Mouse (Mus musculus) layer of hippocampus, postnatal 14 days (tissue): ENCODE data around the gene Morf4l1. TPM values are rescaled to one million over a fixed set of nuclear protein-coding genes. Genes with fewer than 3 reads are reported as not detected.
"Not testable (repeated sequence)": the region's sequence is repeated elsewhere in the genome, so short reads cannot be mapped to it uniquely, and the experiment has no call there.

ENCODE experiments used
- DNase-seq, 2 experiments: peaks; one replicate each; pipeline ENCODE4 v3.0.0; 2021 to 2022; ENCODE audit warnings: low spot score in 2 of 2, mixed read lengths in 1 of 2
- total RNA-seq, 2 experiments: library from RNA; stranded (reverse); gene quantifications; 2 replicates each; pipeline ENCODE4 v1.2.3; 2021

The Morf4l1 gene
- total RNA-seq, 2 experiments from 2014 or later = 364 to 379 TPM

DNA sequence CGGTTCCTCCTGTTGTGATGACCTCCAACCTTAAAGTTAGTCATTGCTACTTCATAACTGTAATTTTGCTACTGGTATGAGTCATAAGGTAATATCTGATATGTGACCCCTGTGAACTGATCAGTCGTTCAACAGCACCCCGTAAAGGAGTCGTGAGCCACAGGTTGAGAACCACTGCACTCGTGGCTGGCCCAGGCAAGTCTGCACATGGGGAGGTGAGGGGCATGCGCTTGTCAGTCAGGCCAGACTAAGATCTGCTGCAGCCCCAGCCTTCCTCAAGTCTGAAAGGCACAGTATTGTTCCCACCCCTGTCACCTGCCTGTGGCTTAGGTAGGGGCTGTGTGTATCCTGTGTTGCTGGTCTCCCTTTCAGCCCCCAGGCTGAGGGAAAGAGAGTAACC, 45.8 kb downstream of the Morf4l1 start:
- no peak for DNase-seq

- no peak for DNase-seq
Measured at GRCm38 (mm10) chr9:90067341-90067740, 47.2 kb downstream of the Morf4l1 start.

DNA sequence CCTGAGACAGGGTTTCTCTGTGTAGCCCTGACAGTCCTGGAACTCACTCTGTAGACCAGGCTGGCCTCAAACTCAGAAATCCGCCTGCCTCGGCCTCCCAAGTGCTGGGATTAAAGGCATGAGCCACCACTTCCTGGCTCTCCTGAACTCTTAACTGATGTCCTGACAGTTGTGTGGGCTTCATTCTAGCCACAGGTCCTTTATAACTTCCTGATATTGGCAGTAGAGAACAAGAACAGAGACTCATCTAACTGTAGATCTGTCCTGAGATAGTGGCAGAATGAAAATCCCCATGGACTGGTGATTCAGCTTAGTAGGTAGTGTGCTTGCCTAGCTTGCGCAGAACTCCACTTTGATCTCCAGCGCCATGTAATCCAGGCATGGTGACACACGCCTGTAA, 53.6 kb downstream of the Morf4l1 start:
- not testable (repeated sequence) for DNase-seq

DNA sequence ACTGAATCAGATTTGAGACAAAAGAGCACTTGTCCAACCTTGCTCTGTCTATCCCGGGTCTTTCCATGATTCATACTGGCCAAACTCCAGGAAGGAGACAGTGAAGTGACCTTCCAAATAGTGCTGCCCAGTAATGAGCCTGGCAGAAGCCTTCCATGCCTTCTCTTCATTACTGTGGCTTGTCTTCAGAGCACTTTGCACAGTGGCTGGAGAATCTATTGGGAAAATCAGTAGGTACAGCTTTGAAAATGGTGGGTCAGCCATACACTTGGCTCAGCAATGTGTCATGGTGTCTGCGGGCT, 54.0 kb downstream of the Morf4l1 start:
- DNase-seq = no peak

DNA sequence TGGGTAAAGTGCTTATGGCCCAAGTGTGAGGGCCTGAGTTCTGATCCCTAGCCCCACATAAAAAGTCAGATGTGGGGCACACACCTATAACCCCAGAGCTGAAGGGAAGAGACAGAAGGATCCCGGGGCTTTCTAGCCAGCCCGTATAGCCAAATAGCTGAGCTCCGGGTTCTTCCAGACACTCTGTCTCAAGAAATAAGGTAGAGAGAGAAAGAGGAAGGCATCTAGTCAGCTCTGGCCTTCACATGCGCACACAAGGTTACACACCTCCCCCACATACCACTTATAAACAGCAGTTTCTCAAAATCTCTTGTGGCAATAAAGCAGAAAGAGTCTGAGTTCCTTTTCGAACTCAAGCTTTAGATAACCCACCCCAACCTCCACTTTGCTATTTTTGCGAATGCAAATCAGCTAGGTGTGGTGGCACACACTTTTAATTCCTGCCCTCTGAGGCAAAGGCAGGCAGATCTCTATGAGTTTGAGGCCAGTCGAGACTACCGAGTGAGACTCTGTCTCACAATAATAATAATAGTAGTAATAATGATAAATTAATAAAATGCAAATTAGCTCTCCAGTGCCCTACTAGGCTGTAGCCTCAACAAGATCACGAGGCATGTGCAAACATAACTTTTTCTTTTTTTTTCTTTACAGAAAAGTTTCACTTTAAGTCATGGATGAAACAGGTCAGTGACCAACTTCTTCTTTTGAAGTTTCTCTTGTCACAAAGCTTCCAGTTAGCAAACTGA, 54.6 kb downstream of the Morf4l1 start:
- no peak for DNase-seq

GRCm38 (mm10) chr9:90056716-90057115, 57.9 kb downstream of the Morf4l1 start:
- DNase-seq = no peak

DNA sequence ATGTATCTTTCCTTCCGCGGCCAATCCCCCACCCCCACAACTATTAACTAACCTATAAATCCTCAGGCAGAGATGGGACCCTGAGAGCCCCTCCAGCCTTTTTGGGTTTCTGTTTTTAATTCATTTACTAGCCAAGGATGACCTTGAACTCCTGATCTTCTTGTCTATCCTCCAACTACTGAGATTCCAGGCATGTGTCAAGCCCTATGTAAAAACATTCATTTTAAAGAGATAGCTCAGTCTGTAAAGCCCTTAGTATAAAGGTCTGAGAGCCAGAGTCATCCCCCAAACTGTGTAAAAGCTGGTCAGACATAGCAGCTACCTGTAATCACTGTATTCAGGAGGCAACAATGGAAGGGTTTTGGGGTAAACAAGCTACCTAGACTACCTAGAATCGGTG, 58.7 kb downstream of the Morf4l1 start:
- DNase-seq = no peak

GRCm38 (mm10) chr9:90055409-90055808, 59.2 kb downstream of the Morf4l1 start:
- no peak for DNase-seq

DNA sequence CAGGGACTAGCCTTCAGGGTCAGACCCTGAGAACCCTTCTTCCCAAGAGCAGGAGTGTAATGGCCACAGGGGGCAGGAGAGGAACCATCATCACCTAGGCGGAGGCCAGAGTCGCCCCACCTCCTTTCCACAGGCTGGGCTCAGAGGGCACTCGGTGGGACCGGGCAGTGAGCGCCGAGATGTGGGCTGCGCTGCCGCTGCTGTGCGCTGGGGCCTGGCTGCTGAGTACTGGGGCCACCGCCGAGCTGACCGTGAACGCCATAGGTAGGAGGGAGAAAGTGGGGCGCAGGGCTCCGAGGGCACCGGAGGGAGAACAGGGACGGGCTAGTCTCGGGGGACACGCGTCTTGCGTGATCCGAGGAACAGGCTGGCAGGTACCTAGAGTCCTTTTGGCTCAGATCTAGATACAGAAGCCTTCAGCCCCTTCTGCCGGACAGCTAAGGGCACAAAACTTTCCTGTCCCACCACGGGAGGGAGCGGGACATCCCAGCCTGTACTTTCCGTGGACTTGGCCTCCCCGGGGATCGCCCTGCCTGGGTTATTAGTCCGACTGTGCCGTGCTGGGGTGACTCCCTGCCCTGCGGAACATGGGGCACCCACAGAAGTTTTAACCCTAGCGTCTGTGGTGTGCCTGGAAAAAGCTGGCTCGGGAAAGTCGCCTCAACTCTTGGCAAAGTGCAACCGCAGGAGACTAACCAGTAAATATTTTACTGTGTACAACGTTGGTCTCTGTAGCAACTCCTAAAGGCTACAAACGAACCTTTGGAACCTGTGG, 60.0 kb downstream of the Morf4l1 start:
- peak in 1 of 2 experiments; percentile 15 for DNase-seq

DNA sequence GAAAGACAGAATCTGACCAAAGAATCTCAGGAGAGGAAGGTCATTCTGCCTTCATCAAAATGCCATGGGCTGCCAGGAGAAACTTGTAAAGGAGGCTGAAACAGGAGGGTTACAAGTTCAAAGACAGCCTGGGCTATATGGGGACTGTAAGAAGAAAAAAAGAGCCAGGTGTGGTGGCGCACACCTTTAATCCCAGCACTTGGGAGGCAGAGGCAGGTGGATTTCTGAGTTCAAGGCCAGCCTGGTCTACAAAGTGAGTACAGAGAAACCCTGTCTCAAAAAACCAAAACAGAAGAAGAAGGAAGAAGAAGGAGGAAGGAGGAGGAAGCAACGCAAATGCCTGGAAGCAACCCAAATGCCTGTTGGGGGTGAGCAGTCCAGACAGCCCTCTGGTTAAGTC, 60.7 kb downstream of the Morf4l1 start, which contains the start of gene Ctsh:
Gene Ctsh (plus strand): TSS at position 301 of the 400 bp plus-strand sequence.
- DNase-seq = no peak

DNA sequence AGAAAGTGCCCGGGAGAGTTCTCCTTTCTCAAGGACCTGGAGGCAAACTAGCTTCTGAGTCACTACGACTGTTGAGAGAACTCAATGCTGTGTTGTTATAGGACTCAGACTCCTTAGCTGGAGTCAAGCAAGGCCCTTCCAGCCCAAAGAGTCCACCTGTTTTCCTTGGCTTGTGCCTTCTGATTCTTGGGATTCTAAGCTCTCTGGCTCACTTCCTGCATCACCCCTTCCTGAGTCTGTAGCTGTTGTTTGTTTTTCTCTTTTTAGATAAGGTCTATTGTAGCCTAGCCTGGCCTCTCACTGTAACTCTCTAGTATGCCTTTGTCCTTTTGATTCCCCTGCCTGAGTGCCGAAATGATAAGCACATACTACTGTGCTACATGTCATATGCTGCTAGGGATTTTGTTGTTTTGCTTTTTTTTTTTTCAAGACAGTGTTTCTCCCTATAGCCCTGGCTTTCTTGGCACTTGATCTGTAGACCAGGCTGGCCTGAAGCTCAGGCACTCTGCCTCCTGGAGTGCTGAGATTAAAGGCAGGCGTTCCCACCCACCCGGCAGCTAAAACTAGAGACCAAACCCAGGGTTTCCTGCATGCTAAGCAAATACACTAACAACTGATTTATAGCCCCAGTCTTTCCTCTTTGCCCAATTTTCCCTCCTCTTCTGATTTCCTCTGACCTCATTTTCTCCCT, 66.5 kb downstream of the Morf4l1 start:
- no peak for DNase-seq

GRCm38 (mm10) chr9:90045191-90045590, 69.4 kb downstream of the Morf4l1 start:
- no peak for DNase-seq

DNA sequence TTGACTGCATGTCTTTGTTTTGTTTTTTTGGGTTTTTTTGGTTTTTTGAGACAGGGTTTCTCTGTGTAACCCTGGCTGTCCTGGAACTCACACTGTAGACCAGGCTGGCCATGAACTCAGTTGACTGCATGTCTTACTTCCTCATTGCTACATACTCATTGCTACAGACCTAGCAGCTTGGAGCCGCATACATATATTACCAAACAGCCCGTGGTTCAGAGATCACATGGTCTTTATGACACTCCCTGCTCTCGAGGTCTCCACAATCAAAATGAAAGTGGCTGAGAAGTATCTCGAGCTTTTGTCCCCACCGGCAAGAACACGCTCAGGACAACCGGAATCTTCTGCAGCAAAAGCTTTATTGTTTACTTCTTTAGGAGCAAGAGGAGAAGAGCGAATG, 71.7 kb downstream of the Morf4l1 start:
- not testable (repeated sequence) for DNase-seq

Other genes with a start within 250 kb of the Morf4l1 start
- 100 to 1,000 TPM; 248 to 271 TPM for gene Rasgrf1, start 204.9 kb downstream of the Morf4l1 start, total RNA-seq
- gene Ctsh, start 60.6 kb downstream of the Morf4l1 start, total RNA-seq = 10 to 100 TPM; 19.0 to 25.6 TPM
- gene Adamts7, start 48.3 kb upstream of the Morf4l1 start, total RNA-seq = 1 to 10 TPM; 1.3 to 1.5 TPM
- gene Tbc1d2b, start 156.0 kb upstream of the Morf4l1 start, total RNA-seq = 10 to 100 TPM in 1 of 2 experiments, 1 to 10 TPM in 1; 8.8 to 13.6 TPM